Mouse (Mus musculus) forebrain, embryonic 13.5 days (tissue): ENCODE measurements around the gene Csrnp1. TPM values are rescaled to one million over a fixed set of nuclear protein-coding genes. Genes with fewer than 3 reads are reported as not detected.

Experiments used
- ATAC-seq: fragments of 200-750 bp; cut with Nextera tagmentation; 2 replicates; pipeline ENCODE4 v1.8.0; 2017
- H3K27ac ChIP-seq: fragments of 300-500 bp; sonication (generic); 2 replicates; pipeline ENCODE4 v1.5.1; 2015; ENCODE audit warnings: inconsistent platforms, mild to moderate bottlenecking, moderate library complexity
- H3K27me3 ChIP-seq: fragments of 300-500 bp; sonication (generic); 2 replicates; pipeline ENCODE4 v1.6.1; 2015; ENCODE audit warnings: mild to moderate bottlenecking, inconsistent platforms
- H3K36me3 ChIP-seq: fragments of 300-500 bp; sonication (generic); 2 replicates; pipeline ENCODE4 v1.6.1; 2015; ENCODE audit warnings: mild to moderate bottlenecking, inconsistent platforms; ENCODE audit not compliant: poor library complexity, severe bottlenecking
- H3K4me1 ChIP-seq: fragments of 300-500 bp; sonication (generic); 2 replicates; pipeline ENCODE4 v1.6.1; 2015; ENCODE audit warnings: inconsistent platforms
- H3K4me2 ChIP-seq: fragments of 300-500 bp; sonication (generic); 2 replicates; pipeline ENCODE4 v1.6.1; 2015; ENCODE audit warnings: inconsistent platforms, mild to moderate bottlenecking, moderate library complexity
- H3K4me3 ChIP-seq: fragments of 300-500 bp; sonication (generic); 2 replicates; pipeline ENCODE4 v1.5.1; 2015; ENCODE audit warnings: mild to moderate bottlenecking, inconsistent platforms
- H3K9ac ChIP-seq: fragments of 300-500 bp; sonication (generic); 2 replicates; pipeline ENCODE4 v1.6.1; 2015; ENCODE audit warnings: mild to moderate bottlenecking, inconsistent platforms
- H3K9me3 ChIP-seq: fragments of 300-500 bp; sonication (generic); replicated peaks from 2 replicates; pipeline ENCODE4 v1.6.1; 2016; ENCODE audit warnings: inconsistent platforms
- WGBS: fragments of 180-500 bp; shearing (Covaris S2); methylation state at CpG from one replicate; pipeline ENCODE4 v1.1.7; 2015; 5-methylcytosine and 5-hydroxymethylcytosine counted together
- polyA plus RNA-seq: library from polyadenylated mRNA; unstranded; fragments of >200 nt; fragmentation: Nextera tagmentation; extraction: Ambion mirVana; gene quantifications from 2 replicates; pipeline ENCODE4 v1.2.1, GENCODE M21; 2015

Gene Csrnp1
- polyA plus RNA-seq, 1 experiment from 2014 or later = 1.5 TPM

DNA sequence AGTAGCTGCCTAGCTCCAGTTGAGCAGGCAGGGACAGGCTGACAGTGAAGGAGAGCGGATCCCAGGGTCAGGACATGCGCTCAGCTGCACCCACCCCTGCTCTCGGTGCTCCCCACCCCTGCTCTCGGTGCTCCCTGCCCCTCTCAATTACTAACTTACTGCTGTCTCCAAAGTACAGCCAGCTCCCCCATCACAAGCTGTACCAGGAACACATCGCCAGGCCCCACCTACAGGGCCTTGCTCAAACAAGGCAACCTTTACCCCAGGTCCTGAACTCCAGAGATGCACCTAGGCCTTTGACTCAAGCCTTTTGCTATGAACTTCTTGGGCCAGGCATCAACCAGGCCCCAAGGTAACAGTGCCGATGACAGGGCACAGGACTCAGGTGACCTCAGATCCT, 50.8 kb downstream of the Csrnp1 start:
- Histone ChIP-seq H3K27me3 (no peaks in the 10 kb centered on the region), H3K4me2 (no peak overlapping the region), H3K9ac (no peak overlapping the region), H3K4me1 (peaks cover 15% of the 10 kb centered on the region), H3K9me3 (no peaks in the 10 kb centered on the region), H3K4me3 (no peak overlapping the region), H3K27ac (no peak overlapping the region), H3K36me3 (peaks cover 42% of the 10 kb centered on the region)
- ATAC-seq = no peak
- 100% methylated on average over 6 of the region's 6 CpGs for WGBS

DNA sequence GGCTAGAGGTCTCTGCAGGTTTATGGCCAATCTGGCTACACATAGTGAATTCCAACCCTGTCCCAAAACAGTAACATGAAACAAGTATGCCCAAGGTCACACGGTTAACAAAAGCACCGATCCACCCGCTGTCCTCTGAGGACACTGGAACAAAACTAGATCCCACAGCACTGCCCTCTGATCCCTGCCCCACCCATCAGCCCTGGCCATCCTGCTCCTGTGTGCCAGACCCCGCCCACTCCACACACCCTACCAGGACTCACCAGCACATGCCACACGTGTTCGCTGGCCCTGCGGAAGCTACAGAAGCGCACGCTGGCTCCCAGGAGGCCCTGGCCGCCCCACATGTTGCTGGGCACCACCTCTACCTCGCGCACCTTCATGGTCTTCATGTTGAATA, 52.1 kb downstream of the Csrnp1 start:
- Histone ChIP-seq H3K9ac (no peak overlapping the region), H3K4me3 (no peak overlapping the region), H3K9me3 (no peaks in the 10 kb centered on the region), H3K4me2 (no peak overlapping the region), H3K36me3 (peaks cover 55% of the 10 kb centered on the region), H3K27me3 (no peaks in the 10 kb centered on the region), H3K4me1 (peaks cover 10% of the 10 kb centered on the region), H3K27ac (no peak overlapping the region)
- WGBS = 89% methylated on average over 12 of the region's 12 CpGs
- no peak for ATAC-seq

DNA sequence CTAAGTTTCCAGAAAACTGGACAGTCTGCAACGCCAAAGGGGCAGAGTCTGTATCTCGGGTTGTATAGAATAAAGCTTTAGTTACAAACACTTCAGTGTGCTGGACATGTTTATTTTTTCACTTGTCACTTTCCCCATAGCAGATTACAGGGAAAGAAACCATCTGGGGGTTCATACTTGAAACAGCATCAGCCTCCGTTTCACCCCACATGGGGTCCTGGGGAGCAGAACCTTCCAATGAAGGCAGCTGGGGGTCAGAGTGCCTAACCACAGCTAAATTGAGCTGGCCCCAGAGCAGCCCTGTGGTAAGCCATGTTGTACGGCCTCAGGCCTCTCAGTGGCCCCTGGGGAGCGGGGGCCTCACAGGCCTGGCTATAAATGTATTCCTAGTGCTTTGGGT, 58.0 kb downstream of the Csrnp1 start:
- Histone ChIP-seq H3K36me3 (peaks cover 96% of the 10 kb centered on the region), H3K4me3 (no peak overlapping the region), H3K4me2 (no peak overlapping the region), H3K9me3 (no peaks in the 10 kb centered on the region), H3K9ac (no peak overlapping the region), H3K27ac (no peak overlapping the region), H3K4me1 (no peaks in the 10 kb centered on the region), H3K27me3 (no peaks in the 10 kb centered on the region)
- WGBS = 93% methylated on average over 5 of the region's 5 CpGs
- no peak for ATAC-seq

DNA sequence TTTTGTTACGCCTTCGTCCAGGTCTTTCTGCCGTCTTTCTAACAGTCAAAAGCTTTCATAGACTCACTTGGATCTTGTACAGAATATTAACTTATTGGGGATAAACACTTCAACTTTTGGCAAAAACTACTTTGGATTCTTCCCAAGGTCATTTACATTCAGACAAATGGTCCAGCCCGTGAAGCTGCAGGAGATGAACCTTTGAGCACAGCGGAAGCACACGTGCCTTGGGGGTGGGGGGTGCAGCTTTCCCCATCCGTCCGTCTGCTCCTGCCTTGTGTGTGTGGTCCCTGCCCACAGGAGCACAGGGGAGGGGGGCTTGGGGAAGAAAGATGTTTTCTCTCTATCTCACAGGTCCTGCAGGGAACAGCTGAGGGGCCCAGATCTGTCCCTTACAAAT, 58.7 kb downstream of the Csrnp1 start:
- Histone ChIP-seq H3K4me1 (no peaks in the 10 kb centered on the region), H3K4me3 (no peak overlapping the region), H3K9ac (no peak overlapping the region), H3K4me2 (no peak overlapping the region), H3K36me3 (peaks cover 97% of the 10 kb centered on the region), H3K9me3 (no peaks in the 10 kb centered on the region), H3K27ac (no peak overlapping the region), H3K27me3 (no peaks in the 10 kb centered on the region)
- no peak for ATAC-seq
- WGBS = 80% methylated on average over 8 of the region's 8 CpGs

DNA sequence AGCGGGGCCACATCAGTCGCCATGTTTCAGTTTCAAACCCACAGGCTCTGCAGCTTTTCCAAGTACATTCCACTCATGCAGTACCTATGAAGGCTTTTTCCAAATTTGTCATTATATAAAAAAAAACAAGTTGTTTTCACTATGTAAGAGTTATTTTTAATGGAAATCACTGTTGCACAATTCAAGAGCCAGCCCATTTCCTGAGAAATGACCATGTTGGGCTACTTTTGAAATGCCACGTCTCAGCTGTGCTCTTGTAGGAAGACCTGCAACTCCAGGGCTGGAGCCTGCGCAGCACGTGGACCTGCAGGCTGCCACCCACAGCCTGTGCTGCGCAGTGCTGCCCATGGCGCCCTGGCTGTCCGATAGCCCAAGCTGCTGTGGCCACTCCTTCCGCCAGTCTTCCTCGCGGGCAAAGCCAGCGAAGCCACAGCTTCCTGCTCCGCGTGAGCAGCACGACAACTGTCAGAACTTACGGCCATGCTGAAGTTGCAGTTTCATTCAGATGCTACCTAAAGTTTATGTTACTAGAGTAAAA, 59.3 kb downstream of the Csrnp1 start:
- Histone ChIP-seq H3K27ac (no peak overlapping the region), H3K36me3 (peaks cover 97% of the 10 kb centered on the region), H3K9me3 (no peaks in the 10 kb centered on the region), H3K4me2 (no peak overlapping the region), H3K9ac (no peak overlapping the region), H3K27me3 (no peaks in the 10 kb centered on the region), H3K4me3 (no peak overlapping the region), H3K4me1 (no peaks in the 10 kb centered on the region)
- 95% methylated on average over 16 of the region's 16 CpGs for WGBS
- ATAC-seq = no peak

DNA sequence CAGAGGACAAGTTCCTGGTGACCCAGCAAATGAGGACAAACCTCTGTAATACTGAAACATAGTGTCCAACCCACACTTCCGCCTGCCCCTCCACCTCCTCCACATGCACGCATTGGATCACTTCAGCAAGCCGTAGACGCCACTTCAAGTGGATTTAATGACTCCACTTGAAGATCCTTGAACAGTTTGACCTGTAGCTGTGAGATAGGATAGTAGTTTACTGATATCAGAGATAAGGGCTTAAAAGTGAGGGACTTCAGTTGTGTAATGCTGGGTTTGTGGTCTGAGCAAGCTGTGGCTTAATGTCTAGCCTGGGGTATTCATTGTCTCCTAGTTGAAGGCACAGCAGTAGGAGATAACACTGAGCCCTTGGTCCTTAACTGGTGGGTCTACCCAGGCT, 61.0 kb downstream of the Csrnp1 start:
- Histone ChIP-seq H3K4me1 (no peaks in the 10 kb centered on the region), H3K36me3 (peaks cover 97% of the 10 kb centered on the region), H3K4me2 (no peak overlapping the region), H3K27me3 (no peaks in the 10 kb centered on the region), H3K4me3 (no peak overlapping the region), H3K9ac (no peak overlapping the region), H3K9me3 (no peaks in the 10 kb centered on the region), H3K27ac (no peak overlapping the region)
- 93% methylated on average over 4 of the region's 4 CpGs for WGBS
- no peak for ATAC-seq

Other genes with a start within 250 kb of the Csrnp1 start
- 0.30 and 0.38 TPM in 2 replicates for gene Scn11a, start 159.2 kb downstream of the Csrnp1 start, polyA plus RNA-seq
- 67.7 and 76.8 TPM in 2 replicates for gene Wdr48, start 89.8 kb downstream of the Csrnp1 start, polyA plus RNA-seq
- gene Gorasp1, start 47.1 kb downstream of the Csrnp1 start, polyA plus RNA-seq = 20.0 and 22.9 TPM in 2 replicates
- gene Ttc21a, start 47.1 kb downstream of the Csrnp1 start, polyA plus RNA-seq = 0.32 and 0.54 TPM in 2 replicates
- gene Xirp1, start 38.9 kb upstream of the Csrnp1 start, polyA plus RNA-seq = not detected in 2 replicates
- gene Cx3cr1, start 85.2 kb upstream of the Csrnp1 start, polyA plus RNA-seq = 4.9 and 5.0 TPM in 2 replicates
- not detected in 2 replicates for gene Ccr8, start 107.5 kb upstream of the Csrnp1 start, polyA plus RNA-seq
- 31.2 and 38.8 TPM in 2 replicates for gene Slc25a38, start 125.7 kb upstream of the Csrnp1 start, polyA plus RNA-seq
- 1,184 and 1,248 TPM in 2 replicates for gene Rpsa, start 143.0 kb upstream of the Csrnp1 start, polyA plus RNA-seq
- 0.49 and 0.89 TPM in 2 replicates for gene Mobp, start 165.0 kb upstream of the Csrnp1 start, polyA plus RNA-seq